Mouse (Mus musculus): ENCODE measurements around the gene Zfp493.
"Not testable (repeated sequence)": the region's sequence is repeated elsewhere in the genome, so short reads cannot be mapped to it uniquely, and the experiment has no call there.

The Zfp493 gene

GRCm38 (mm10) chr13:67779265-67780221, at the start of gene Zfp493:
Gene Zfp493 (plus strand): TSS chr13:67779693.
- in situ Hi-C loops (cut with MboI; ENCODE audit: low sequenced_read_pairs) = no loop called here

- in situ Hi-C loops (cut with MboI; ENCODE audit: low sequenced_read_pairs) = not testable (repeated sequence)
These were observed 45.1 kb upstream of the Zfp493 start for GRCm38 (mm10) chr13:67734391-67734790.

- in situ Hi-C loops (cut with MboI; ENCODE audit: low sequenced_read_pairs) = no loop called here
These were observed 36.6 kb upstream of the Zfp493 start for GRCm38 (mm10) chr13:67742941-67743340.

DNA sequence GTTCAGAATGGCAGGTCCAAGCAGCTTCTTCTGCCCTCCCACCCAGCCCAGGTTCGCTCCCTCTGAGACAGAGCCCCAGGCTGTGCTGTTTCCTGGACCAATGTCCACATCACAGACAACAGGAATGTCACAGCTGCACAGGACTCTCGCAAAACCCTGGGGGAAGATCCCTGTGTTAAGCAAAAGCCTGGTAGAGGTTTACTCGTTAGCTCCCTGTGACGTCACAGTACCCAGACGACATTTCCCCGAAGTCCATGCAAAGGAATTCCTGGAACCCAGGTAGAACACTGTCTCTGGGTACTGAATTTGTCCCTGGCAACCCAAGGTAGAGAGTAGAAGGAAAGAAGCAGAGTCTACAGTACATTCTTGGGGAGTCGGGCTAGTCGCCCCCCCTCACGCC, 35.6 kb upstream of the Zfp493 start:
- in situ Hi-C loops (cut with MboI; ENCODE audit: low sequenced_read_pairs) = no loop called here

- in situ Hi-C loops (cut with MboI; ENCODE audit: low sequenced_read_pairs) = no loop called here
These were observed 24.9 kb upstream of the Zfp493 start, which contains the start of gene Zfp85 for GRCm38 (mm10) chr13:67754333-67755306. Gene Zfp85 (minus strand): TSS chr13:67755228.

DNA sequence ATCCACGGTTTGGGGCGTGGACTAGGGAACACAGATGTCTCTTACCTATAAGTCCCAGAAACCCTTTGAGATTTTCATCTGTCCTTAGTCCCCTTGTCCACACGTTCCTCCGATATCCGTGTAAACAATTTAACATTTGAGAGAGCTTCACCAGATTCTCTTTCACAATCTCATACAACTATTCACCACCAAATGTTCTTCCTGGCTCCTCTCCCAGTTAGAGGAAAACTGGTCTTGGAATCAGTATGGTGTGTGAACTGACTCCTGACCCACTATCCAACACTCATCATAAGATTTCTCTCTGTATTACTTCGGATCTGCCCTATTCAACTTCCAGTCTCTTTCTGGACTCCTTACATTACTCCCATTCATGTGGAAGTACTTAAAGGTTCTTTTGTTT, 23.7 kb upstream of the Zfp493 start:
- in situ Hi-C loops (cut with MboI; ENCODE audit: low sequenced_read_pairs) = no loop called here

DNA sequence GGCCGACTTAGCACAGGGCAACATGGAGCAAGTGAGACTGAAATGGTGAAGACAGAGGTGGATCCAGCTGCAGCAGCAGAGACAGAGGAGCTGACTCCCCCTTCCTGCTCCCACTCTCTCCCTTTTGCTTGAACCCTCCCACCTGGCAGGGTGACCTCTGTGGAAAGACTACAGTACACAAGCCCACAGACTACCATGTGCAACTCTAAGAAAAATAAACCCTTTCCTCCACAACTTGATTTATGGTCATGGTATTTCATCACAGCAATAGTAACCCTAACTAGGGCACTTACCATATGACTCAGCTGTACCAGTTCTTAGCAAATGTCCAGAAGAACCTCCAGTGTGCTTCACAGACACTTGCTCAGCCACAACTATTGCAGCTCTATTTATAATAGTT, 19.5 kb upstream of the Zfp493 start:
- in situ Hi-C loops (cut with MboI; ENCODE audit: low sequenced_read_pairs) = no loop called here

- in situ Hi-C loops (cut with MboI; ENCODE audit: low sequenced_read_pairs) = no loop called here
These were observed 16.3 kb upstream of the Zfp493 start for GRCm38 (mm10) chr13:67763031-67763768.

DNA sequence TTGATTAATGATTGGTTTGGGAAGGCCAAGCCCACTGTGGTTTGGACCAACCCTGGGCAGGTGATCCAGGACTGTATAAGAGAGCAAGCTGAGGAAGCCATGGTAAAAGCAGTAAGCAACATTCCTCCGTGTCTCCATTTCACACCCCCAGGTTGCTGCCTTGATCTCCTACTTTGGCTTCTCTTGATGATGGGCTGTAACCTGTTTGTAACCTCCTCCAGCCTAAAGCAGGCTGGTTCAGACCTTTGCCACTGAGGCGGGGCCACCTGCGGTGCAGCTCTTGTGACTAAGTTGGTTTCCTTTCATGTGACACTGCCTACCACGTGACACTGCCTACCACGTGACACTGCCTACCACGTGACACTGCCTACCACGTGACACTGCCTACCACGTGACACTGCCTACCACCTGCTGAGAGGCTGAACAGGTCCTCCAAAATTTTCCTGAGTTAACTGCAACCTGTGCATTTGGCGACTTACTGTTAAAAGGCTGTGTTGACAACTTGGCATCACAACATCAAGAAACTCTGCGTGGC, 12.5 kb downstream of the Zfp493 start:
- in situ Hi-C loops (cut with MboI; ENCODE audit: low sequenced_read_pairs) = no loop called here

DNA sequence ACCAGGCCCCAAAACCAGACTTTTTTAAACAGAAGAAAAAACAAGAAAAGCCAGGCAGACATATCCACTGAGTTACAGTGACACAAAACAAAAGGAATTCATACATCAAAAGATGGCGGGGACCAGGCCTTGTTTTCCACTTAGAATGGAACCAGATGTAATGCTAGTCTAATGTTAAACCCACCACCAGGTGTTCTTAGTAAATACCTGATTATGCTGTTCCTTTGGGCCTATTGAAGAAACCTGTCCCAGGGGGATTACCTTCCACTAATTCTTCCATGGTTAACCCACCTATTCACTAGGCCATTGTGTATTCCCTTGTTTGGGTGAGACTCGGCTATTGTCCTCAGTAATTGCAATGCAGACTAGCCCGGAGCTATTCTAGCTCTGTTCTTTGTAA, 19.1 kb downstream of the Zfp493 start:
- in situ Hi-C loops (cut with MboI; ENCODE audit: low sequenced_read_pairs) = no loop called here

DNA sequence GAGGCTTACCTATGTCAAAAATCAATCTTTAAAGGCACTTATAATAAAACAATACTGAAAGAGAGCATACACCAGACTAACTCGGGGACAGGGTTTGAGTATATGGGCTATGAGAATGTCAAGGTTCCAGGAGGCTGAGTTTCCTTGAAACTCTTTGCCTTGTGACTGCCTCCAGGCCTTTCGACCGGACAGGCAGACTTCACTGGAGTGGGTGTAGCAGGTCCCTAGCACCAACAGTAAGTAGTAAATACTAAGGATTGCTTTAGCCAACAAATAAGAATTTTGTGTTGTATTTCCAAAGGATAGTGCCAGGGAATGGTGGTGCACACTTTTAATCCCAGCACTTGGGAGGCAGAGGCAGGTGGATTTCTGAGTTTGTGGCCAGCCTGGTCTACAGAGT, 19.7 kb downstream of the Zfp493 start:
- in situ Hi-C loops (cut with MboI; ENCODE audit: low sequenced_read_pairs) = not testable (repeated sequence)

GRCm38 (mm10) chr13:67811651-67812210, 32.2 kb downstream of the Zfp493 start:
- in situ Hi-C loops (cut with MboI; ENCODE audit: low sequenced_read_pairs) = no loop called here

GRCm38 (mm10) chr13:67812961-67813709, 33.6 kb downstream of the Zfp493 start:
- in situ Hi-C loops (cut with MboI; ENCODE audit: low sequenced_read_pairs) = no loop called here

DNA sequence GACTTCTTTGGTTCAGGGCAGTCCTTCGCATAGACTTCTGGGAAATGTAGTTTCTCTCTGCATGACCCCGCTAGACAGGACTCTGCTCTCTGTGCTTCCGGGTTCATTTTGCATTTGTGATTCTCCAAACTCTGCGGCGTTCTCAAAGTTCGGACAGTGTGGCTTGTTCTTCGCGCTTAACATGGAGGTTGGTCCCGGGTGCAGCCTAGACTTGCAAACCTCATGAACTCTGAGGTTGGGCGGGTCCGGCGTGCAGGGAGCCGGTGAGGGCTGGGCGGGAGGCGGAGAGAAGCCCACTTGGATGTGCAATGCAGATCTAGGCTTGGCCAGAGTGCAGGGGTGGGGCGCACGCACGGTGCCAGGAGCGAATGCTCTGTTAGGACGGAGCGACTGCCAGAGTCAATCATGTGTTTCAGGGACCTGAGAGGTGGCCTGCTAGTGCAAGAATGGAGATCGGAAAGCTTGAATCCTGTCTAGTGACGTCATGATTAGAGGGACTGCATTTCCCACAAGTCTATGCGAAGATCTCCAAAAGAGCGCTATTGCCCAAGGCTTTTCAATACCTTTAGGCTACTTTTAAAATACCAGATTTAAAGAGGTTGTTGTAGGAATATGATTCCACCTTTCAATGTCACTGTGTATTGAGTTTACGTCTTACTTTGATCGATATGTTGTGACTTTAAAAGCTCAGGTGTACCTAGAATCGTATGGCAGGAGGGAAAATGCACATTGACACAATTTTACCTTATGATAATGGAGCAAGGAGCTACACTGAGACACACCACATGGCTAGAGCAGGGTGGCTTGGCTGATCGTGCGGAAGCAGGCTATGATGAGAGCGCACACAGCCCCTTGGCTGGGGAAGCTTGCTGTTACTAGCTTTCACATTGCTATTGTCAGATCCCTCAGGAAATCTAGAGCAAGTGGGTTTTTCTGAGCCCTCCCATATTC, 34.5 kb downstream of the Zfp493 start, which contains the start of gene Zfp273:
TSS of gene Zfp273 (plus strand) at position 31 of the 951 bp plus-strand sequence.
- in situ Hi-C loops (cut with MboI; ENCODE audit: low sequenced_read_pairs) = no loop called here

GRCm38 (mm10) chr13:67818636-67819035, 39.1 kb downstream of the Zfp493 start:
- in situ Hi-C loops (cut with MboI; ENCODE audit: low sequenced_read_pairs) = no loop called here

DNA sequence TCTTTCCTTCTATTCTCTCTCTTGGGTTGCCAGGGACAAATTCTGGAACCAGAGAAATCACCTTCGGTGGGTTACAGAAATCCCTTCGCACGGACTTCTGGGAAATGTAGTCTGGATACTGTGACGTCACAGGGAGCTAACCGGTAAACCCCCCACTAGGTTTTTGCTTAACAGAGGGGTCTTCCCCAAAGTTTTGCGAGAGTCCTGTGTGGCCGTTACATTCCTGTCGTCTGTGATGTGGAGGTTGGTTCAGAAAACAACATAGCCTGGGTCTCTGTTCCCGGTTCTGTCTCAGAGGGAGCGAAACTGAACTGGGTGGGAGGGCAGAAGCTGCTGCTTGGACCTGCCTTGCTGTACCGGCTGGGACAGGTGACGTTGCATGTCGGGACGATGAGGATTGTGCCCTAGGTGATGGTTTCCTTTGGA, 51.4 kb downstream of the Zfp493 start, which contains the start of gene Gm10037:
TSS of gene Gm10037 (plus strand) at position 196 of the 426 bp plus-strand sequence.
- in situ Hi-C loops (cut with MboI; ENCODE audit: low sequenced_read_pairs) = loop anchor here (25.0 kb wide), 2 partner anchors 219 to 419 kb away; partner anchors contain the start of genes Zfp459 and Zfp729b

GRCm38 (mm10) chr13:67833137-67833536, 53.6 kb downstream of the Zfp493 start:
- in situ Hi-C loops (cut with MboI; ENCODE audit: low sequenced_read_pairs) = loop anchor here (25.0 kb wide), 2 partner anchors 221 to 421 kb away; partner anchors contain the start of genes Zfp459 and Zfp729b

Measured in CH12F3 (cell line).